Mouse (Mus musculus): Measurements from ENCODE around the gene Snx32.

The Snx32 gene

GRCm38 (mm10) chr19:5483386-5484359 lies 26.7 kb downstream of the Snx32 start:
- no peak for DNase-seq (ENCODE audit: low read depth)

DNA sequence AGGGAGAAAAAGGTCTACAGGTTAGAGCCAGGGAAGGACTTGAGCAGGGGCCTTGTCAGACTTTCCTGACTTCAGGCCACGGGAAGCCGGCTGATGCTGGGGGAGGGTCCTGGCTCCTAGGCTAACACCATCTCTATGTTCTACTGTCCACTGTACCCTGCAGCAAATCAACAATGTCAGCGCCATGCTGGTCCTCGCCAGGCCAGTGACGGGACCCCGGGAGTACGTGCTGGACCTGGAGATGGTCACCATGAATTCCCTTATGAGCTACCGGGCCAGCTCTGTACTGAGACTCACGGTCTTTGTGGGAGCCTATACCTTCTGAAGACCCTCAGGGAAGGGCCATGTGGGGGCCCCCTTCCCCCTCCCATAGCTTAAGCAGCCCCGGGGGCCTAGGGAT lies 28.9 kb downstream of the Snx32 start:
- DNase-seq (ENCODE audit: low read depth), result no peak

- DNase-seq (ENCODE audit: low read depth), result no peak
These were observed 30.3 kb downstream of the Snx32 start for GRCm38 (mm10) chr19:5480016-5480415.

DNA sequence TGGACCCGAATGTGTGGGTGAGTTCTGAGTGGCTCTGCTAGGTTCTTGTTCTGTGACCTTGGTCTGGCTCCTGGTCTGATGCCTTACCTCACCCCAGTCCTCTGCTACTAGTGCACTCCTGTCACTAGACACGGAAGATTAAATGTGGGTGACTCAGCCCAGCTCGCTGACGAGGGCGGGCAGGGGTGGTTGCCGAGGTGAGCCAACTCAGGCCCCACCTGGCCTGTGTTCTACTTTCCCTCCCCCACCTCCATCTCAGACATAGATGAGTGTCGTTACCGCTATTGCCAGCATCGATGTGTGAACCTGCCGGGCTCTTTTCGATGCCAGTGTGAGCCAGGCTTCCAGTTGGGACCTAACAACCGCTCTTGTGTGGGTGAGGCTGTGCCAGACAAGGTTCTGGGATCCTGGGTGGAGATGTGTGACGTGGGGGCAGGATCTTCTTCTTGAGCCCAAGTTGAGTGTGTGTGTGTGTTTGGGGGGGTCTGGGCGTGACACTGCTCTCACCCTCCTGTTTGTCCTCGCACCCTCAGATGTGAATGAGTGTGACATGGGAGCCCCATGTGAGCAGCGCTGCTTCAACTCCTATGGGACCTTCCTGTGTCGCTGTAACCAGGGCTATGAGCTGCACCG lies 32.6 kb downstream of the Snx32 start:
- no peak for DNase-seq (ENCODE audit: low read depth)

- DNase-seq (ENCODE audit: low read depth), result peak; percentile 48
These were observed 33.2 kb downstream of the Snx32 start for GRCm38 (mm10) chr19:5477004-5477667.

- DNase-seq (ENCODE audit: low read depth), result no peak
These were observed 35.1 kb downstream of the Snx32 start for GRCm38 (mm10) chr19:5475069-5475714.

GRCm38 (mm10) chr19:5474281-5475068 lies 35.9 kb downstream of the Snx32 start:
- peak; percentile 84 for DNase-seq (ENCODE audit: low read depth)

DNA sequence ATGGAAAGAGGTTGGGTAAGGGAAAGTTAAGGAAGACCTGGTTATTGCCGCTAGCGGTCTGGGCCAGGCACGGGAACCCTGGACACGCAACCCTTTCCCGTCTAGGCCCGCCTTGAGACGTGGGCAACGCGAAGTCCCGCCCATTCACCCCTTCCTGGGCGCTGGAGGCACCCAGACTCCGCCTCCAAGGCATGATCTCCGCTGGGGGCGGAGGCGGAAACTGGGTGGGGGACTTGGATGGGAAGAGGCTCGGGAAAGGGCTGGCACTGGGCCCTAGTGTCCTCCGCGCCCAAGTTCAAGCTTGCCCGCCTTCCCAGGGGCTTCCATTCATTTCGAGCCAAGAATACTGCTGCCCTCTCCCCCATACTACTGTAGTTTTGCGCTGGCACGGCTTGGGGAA lies 36.6 kb downstream of the Snx32 start, which contains the start of gene Efemp2:
Efemp2 (plus strand) TSS at position 235 of the 400 bp plus-strand sequence.
- peak; percentile 99 for DNase-seq (ENCODE audit: low read depth)

DNA sequence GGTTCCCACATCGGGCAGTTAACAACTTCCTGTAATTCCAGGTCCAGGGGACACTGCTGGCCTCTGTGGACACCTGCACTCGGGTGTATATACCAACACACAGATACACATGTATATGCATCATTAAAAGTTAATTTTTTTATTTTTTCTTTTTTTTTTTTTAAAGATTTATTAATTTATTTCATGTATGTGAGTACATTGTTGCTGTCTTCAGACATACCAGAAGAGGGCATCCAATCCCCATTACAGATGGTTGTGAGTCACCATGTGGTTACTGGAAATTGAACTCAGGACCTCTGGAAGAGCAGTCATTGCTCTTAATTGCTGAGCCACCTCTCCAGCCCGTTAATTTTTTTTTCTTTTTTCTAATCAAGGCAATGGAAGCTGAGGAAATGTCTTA lies 37.5 kb downstream of the Snx32 start:
- DNase-seq (ENCODE audit: low read depth), result peak; percentile 73

DNA sequence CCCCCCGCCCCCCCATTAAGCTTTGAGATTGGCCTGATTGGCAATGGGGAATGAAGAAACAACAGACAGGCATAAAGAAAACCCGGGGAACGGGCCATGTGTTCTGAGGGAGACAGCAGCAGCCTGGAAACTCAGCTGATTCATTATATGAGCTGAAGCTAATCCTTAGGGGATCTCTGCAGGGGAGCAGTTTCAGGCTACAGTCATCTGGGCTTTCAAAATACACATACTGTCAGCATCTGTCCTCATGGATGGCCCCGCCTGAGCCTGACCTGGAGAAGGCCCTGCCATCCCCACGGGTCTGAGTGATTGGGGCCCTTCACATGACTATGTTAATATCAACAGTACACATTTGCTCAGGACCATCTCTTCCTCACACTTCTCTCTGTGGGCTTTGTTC lies 38.5 kb downstream of the Snx32 start:
- peak; percentile 89 for DNase-seq (ENCODE audit: low read depth)

GRCm38 (mm10) chr19:5468374-5468773 lies 42.0 kb downstream of the Snx32 start, which contains the start of gene Ctsw:
Ctsw (minus strand) TSS chr19:5468507.
- no peak for DNase-seq (ENCODE audit: low read depth)

GRCm38 (mm10) chr19:5466916-5467500 lies 43.3 kb downstream of the Snx32 start:
- DNase-seq (ENCODE audit: low read depth), result no peak

GRCm38 (mm10) chr19:5465037-5465436 lies 45.3 kb downstream of the Snx32 start:
- DNase-seq (ENCODE audit: low read depth), result no peak

- peak; percentile 80 for DNase-seq (ENCODE audit: low read depth)
These were observed 46.4 kb downstream of the Snx32 start for GRCm38 (mm10) chr19:5463791-5464562.

GRCm38 (mm10) chr19:5463212-5463611 lies 47.1 kb downstream of the Snx32 start:
- DNase-seq (ENCODE audit: low read depth), result no peak

DNA sequence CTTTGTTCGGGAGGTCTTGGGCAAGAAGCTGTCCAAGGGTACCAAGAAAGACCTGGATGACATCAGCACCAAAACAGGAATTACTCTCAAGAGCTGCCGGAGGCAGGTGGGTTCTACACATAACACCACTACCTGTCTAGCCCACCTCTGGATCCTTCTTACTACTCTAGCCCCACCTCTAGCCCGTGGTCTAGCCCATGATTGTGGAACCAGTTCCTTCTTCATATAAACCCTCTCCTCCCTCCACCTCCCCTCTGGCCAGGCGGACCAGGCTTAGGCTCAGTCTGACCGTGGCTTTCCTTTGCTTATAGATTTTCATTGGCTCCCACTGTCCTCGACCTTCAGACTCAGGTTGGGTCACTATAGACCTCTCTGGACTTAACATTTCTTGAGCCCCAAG lies 48.9 kb downstream of the Snx32 start:
- no peak for DNase-seq (ENCODE audit: low read depth)

- peak; percentile 94 for DNase-seq (ENCODE audit: low read depth)
These were observed 49.9 kb downstream of the Snx32 start, which contains the start of gene Fibp for GRCm38 (mm10) chr19:5460465-5460911. Fibp (plus strand) TSS chr19:5460615.

- no peak for DNase-seq (ENCODE audit: low read depth)
These were observed 50.4 kb downstream of the Snx32 start for GRCm38 (mm10) chr19:5459896-5460295.

GRCm38 (mm10) chr19:5459019-5459418 lies 51.3 kb downstream of the Snx32 start:
- peak; percentile 79 for DNase-seq (ENCODE audit: low read depth)

Measured in NIH3T3 (cell line).